Mouse (Mus musculus) brain, adult 10 weeks (tissue): ENCODE measurements around the gene Bhlhe23. TPM values are rescaled to one million over a fixed set of nuclear protein-coding genes. Genes with fewer than 3 reads are reported as not detected.

Experiments used
- polyA plus RNA-seq: library from polyadenylated mRNA; stranded (reverse); fragments of 350-450 nt; fragmentation: Illumina TruSeq; extraction: RNeasy Lipid Tissue Mini Kit (QIAGEN cat#74804); gene quantifications from one replicate; pipeline ENCODE4 v1.2.3, GENCODE M21; 2015; ENCODE audit warnings: low read depth, low replicate concordance

Gene Bhlhe23
- polyA plus RNA-seq, result not detected

GRCm38 (mm10) chr2:180776793-180777192 lies at the start of gene Bhlhe23:
Bhlhe23 (minus strand) TSS chr2:180776900.

GRCm38 (mm10) chr2:180724585-180725413 lies 51.9 kb downstream of the Bhlhe23 start, which contains the start of gene Slc17a9:
Slc17a9 (plus strand) TSS chr2:180725263.

Other genes starting within 250 kb of the Bhlhe23 start
- gene Mrgbp, start 195.6 kb downstream of the Bhlhe23 start, polyA plus RNA-seq, result 22.4 TPM
- 36.6 TPM for gene Ogfr, start 187.7 kb downstream of the Bhlhe23 start, polyA plus RNA-seq
- 19.4 TPM for gene Col9a3, start 179.1 kb downstream of the Bhlhe23 start, polyA plus RNA-seq
- 0.52 TPM for gene Tcfl5, start 134.2 kb downstream of the Bhlhe23 start, polyA plus RNA-seq
- 26.9 TPM for gene Dido1, start 66.9 kb downstream of the Bhlhe23 start, polyA plus RNA-seq
- 65.0 TPM for gene Gid8, start 66.8 kb downstream of the Bhlhe23 start, polyA plus RNA-seq
- 0.19 TPM for gene Slc17a9, start 51.6 kb downstream of the Bhlhe23 start, polyA plus RNA-seq
- 58.1 TPM for gene Ythdf1, start 144.0 kb upstream of the Bhlhe23 start, polyA plus RNA-seq
- not detected for gene Birc7, start 152.1 kb upstream of the Bhlhe23 start, polyA plus RNA-seq
- 94.2 TPM for gene Nkain4, start 177.8 kb upstream of the Bhlhe23 start, polyA plus RNA-seq
- gene Arfgap1, start 190.3 kb upstream of the Bhlhe23 start, polyA plus RNA-seq, result 115 TPM
- 1.4 TPM for gene Col20a1, start 209.6 kb upstream of the Bhlhe23 start, polyA plus RNA-seq